Mouse (Mus musculus) brain, embryonic 14.5 days (tissue): ENCODE data around the gene Gm10277. TPM values are rescaled to one million over a fixed set of nuclear protein-coding genes. Genes with fewer than 3 reads are reported as not detected.
A peak's percentile ranks its signal among the peaks of the same experiment; 100 is the strongest.

Source experiments
- DNase-seq: peaks from one replicate; pipeline ENCODE4 v3.0.0-alpha.2; 2011; ENCODE audit warnings: low read depth
- CTCF ChIP-seq: fragments of 200-500 bp; IDR thresholded peaks from 2 replicates; pipeline ENCODE4 v1.5.1; 2012; ENCODE audit warnings: inconsistent platforms, mild to moderate bottlenecking, moderate library complexity, borderline replicate concordance; ENCODE audit not compliant: insufficient read depth, insufficient read length; ENCODE audit errors: extremely low read depth
- POLR2A ChIP-seq: fragments of 200-500 bp; IDR thresholded peaks from 2 replicates; pipeline ENCODE4 v1.6.1; 2012; ENCODE audit warnings: mild to moderate bottlenecking, inconsistent platforms, borderline replicate concordance; ENCODE audit not compliant: poor library complexity, insufficient read depth, insufficient read length, severe bottlenecking; ENCODE audit errors: extremely low read depth
- polyA plus RNA-seq: library from polyadenylated mRNA; depleted of rRNA; stranded (reverse); fragments of >200 nt; gene quantifications from 2 replicates; pipeline ENCODE4 v1.2.3, GENCODE M21; 2012; rRNA removed

The Gm10277 gene
- polyA plus RNA-seq: not detected in 2 replicates

DNA sequence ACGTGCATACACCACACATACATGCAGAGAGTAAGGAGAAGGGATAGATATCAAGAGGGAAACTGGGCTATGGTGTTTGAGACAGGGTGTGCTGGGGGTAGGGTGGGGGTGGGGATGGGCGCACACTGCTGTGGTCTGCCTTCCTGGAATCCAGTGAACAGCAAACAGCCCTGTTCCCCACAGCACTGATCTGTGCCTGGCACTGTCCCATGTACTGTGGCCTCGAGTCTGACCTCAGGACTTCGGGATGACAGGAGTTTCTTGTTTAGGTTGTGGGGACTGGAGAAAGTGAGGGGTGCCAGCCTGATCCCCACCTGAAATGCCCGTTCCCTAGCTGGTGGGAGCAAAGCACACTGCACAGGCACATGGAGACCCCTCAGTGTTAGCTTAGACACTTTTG, at the start of gene Gm10277:
Gene Gm10277, minus strand, starts transcription at position 41 of the 400 bp plus-strand sequence.
- TF ChIP-seq CTCF: no peak
- no peak for TF ChIP-seq POLR2A
- no peak for DNase-seq

- TF ChIP-seq POLR2A (no peak), CTCF (no peak)
- no peak for DNase-seq
Observed at GRCm38 (mm10) chr11:77836751-77837150, 49.2 kb upstream of the Gm10277 start.

DNA sequence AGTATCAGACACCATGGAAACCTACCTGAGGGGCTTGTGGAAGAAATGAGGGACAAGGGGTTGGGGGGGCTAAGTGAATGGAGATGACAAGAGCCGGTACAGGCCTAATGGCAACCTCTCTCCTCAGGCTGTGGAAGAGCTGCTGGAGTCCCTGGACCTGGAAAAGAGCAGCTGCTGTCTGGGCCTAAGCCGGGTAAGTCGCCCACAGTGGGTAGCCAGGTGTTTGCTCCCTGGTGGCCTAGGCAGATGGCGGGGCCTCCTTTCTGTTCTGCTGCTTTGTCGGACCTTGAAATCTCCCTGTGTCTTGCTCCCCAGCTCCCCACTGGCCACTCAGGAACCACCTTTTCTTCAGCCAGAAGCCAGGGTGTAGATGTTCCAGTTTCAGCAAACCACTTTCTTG, 48.7 kb upstream of the Gm10277 start:
- DNase-seq: no peak
- no peak for TF ChIP-seq POLR2A
- no peak for TF ChIP-seq CTCF

DNA sequence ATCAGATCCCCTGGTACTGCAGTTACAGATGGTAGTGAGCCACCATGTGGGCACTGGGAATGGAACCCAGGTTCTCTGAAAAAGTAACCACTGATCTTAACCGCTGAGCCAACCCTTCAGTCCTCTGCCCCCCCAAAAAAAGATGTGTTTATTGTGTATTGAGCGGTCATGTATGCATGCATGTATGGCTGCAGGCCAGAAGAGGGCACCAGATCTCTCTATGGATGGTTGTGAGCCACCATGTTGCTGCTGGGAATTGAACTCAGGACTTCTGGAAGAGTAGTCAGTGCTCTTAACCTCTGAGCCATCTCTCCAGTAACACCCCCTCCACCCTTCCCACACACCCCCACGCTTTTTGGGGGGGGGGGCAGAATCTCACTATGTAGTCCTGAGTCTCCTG, 47.6 kb upstream of the Gm10277 start:
- TF ChIP-seq POLR2A (no peak), CTCF (no peak; the same call in 1 of the 2 replicates)
- no peak for DNase-seq

- no peak for TF ChIP-seq CTCF
- TF ChIP-seq POLR2A: no peak
Observed at GRCm38 (mm10) chr11:77832541-77832940, 45.0 kb upstream of the Gm10277 start.

DNA sequence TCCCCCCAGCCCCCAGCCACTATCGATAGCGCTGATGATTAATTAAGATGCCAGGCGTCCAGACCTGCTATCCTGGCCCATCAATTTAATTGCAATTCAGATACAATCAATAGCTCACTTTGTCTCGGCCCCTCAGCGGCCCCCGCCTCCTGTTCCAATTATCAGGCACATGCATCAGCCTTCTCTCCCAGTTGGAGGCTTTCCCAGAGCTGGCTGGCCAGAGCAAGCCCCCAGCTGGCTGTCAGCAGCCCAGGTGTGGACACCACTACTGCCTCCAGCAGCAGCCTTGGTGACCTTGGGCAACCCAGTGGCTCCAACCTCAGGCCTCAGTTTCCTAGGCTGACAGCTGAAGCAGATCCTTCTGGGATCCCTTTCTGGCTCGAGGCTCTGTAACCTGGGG, 43.3 kb upstream of the Gm10277 start:
- TF ChIP-seq CTCF: no peak
- no peak for TF ChIP-seq POLR2A
- DNase-seq: peak; percentile 79

More at GRCm38 (mm10) chr11:77832541-77832940, 45.0 kb upstream of the Gm10277 start:
- no peak for DNase-seq

DNA sequence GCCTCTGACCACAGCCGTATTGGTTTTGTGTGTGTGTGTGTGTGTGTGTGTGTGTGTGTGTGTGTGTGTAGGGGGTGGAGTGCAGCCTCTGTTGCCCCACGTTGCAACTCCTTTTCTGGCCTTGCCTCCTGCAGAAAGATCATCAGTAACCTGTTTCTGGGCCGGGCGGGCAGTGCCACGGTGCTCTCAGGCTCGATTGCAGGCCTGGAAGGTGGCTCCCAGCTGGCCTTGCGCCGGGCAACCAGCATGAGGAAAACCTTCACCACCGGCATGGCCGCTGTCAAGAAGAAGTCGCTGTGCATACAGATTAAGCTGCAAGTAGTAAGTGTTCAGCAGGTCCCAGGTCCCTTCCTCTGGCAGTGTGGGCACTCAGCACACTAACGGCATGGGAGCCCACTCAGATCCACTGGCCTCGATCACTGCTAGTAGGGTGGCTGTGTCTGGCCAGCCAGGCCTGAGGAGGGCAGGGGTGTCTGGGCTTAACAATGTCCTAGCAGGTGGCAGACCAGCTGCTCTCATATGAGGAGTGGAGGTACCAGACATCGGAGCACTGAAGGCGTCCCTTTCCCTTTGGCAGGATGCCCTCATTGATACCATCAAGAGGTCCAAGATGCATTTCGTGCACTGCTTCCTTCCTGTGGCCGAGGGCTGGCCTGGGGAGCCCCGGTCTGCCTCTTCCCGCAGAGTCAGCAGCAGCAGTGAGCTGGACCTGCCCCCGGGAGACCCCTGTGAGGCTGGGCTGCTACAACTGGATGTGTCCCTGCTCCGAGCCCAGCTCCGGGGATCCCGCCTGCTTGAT, 41.7 kb upstream of the Gm10277 start:
- DNase-seq: peak; percentile 60
- TF ChIP-seq POLR2A: no peak
- TF ChIP-seq CTCF: no peak

DNA sequence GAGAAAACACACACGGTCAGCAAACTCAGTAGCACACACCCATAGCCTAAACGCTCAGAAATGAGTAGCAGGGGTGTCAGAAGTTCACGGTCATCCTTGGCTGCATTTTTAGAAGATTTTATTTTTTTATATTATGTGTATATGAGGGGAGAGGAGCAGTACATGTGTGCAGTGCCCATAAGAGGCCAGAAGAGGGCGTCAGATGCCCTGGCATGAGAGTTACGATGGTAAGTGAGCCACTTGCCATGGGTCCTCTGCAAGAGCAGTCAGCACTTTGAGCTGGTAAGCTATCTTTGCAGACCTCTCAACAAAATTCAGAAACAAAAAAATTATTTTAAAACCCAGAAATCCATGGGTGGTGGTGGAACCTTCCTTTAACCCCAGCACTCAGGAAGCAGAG, 40.6 kb upstream of the Gm10277 start:
- TF ChIP-seq CTCF (peak; percentile 42; the same call in 1 of the 2 replicates), POLR2A (no peak)
- peak; percentile 58 for DNase-seq

DNA sequence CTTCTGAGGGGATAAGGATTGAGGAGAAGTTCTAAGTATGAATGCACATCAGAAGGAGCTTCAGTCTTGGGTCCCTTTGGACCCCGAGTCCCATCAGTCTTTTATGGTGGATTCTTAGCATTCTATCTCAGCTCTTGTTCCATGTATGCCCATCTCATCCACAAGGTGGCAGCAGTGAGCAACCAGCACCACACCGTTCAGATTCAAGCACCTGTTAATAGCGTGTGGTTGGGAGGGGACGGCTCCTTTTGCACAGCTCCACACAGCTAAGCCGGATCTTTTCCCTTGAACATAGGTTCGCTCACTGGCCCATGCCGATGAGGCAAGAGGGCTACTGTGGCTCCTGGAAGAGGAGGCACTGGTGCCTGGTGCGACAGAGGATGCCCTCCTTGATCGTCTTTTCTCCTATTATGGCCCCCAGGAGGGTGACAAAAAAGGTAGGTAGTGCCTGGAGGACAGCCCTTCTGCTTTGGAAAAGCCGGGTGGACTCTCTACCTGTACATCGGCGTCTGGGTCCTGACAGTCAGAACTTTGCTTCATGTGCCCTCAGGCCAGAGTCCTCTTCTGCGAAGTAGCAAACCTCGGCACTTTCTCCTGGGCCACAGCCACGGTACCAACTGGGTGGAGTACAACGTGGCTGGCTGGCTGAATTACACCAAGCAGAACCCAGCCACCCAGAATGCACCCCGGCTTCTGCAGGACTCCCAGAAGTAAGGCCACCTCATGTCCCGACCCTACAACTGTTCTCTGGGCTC, 39.9 kb upstream of the Gm10277 start:
- peak; percentile 94 for DNase-seq

GRCm38 (mm10) chr11:77826311-77826710, 38.8 kb upstream of the Gm10277 start:
- TF ChIP-seq CTCF (no peak), POLR2A (no peak)
- DNase-seq: peak; percentile 59

More for the DNA sequence above, 39.9 kb upstream of the Gm10277 start:
- TF ChIP-seq POLR2A (no peak), CTCF (peak; percentile 94)

- DNase-seq: peak; percentile 89
Observed at GRCm38 (mm10) chr11:77825853-77826252, 38.3 kb upstream of the Gm10277 start.

More at GRCm38 (mm10) chr11:77825853-77826252, 38.3 kb upstream of the Gm10277 start:
- TF ChIP-seq POLR2A (no peak), CTCF (peak; percentile 93)
